Mouse (Mus musculus) embryonic stem cell, embryonic (primary cell): Measurements from ENCODE around the gene Hoxa7.

Experiments used
- CTCF ChIA-PET, 4 experiments: fragments of 300-600 bp in 2 of 4; fragments of 350-600 bp in 2 of 4; sonication (Branson Sonifier 250); formaldehyde crosslinking; loops; one replicate each; lab custom pipeline; 2022; ENCODE audit warnings: inconsistent platforms in 2 of 4; lab: Charles Lee
- POLR2A ChIA-PET, 4 experiments: fragments of 300-600 bp in 2 of 4; fragments of 350-600 bp in 2 of 4; sonication (Branson Sonifier 250); formaldehyde crosslinking; loops; one replicate each; lab custom pipeline; 2022; ENCODE audit warnings: antibody characterized with exemption in 4 of 4, inconsistent platforms in 1 of 4; lab: Charles Lee

Hoxa7 gene

DNA sequence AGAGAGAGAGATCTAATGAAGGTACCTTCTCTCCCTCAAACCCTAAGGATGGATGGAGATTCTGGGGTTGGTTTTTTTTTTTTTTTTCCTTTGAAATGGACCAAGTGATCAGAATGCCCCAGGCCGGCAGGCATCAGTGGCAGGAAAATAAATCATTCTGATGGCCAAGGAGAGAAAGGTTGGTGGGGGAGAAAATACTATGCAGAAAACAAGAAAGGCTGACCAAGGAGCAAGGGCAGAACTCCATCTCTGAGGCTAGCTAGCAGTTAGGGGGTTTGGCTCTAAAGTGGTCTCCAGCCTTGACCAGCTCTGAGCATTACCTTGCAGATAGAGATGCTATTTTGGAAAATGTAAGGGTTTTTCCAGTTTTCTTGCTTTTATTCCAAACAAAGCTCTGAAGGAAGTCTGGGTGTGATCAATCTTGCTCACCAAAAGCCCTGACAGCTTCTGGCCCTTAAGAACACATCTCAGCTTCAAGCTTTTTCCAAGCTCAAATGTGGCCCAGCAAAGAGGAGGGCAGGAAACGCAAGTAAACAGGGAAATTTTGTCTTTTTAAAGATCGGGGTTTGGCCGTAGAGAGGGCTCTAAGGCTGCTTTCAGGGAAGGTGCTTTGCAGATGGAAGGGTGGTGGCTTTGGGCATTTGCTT, 55.1 kb downstream of the Hoxa7 start:
- POLR2A ChIA-PET: interaction anchor here in 2 of 4 experiments (0.8 to 1.5 kb wide), 4 partner anchors 8 to 55 kb away, joined by 3 to 6 read pairs (median 4); partner anchors contain the start of gene Hoxa7 (in 1 of the 2)
- CTCF ChIA-PET: interaction anchor here in 2 of 4 experiments (0.7 kb wide), 2 partner anchors 11 to 57 kb away, joined by 5 to 9 read pairs; no protein-coding TSS in a partner anchor

DNA sequence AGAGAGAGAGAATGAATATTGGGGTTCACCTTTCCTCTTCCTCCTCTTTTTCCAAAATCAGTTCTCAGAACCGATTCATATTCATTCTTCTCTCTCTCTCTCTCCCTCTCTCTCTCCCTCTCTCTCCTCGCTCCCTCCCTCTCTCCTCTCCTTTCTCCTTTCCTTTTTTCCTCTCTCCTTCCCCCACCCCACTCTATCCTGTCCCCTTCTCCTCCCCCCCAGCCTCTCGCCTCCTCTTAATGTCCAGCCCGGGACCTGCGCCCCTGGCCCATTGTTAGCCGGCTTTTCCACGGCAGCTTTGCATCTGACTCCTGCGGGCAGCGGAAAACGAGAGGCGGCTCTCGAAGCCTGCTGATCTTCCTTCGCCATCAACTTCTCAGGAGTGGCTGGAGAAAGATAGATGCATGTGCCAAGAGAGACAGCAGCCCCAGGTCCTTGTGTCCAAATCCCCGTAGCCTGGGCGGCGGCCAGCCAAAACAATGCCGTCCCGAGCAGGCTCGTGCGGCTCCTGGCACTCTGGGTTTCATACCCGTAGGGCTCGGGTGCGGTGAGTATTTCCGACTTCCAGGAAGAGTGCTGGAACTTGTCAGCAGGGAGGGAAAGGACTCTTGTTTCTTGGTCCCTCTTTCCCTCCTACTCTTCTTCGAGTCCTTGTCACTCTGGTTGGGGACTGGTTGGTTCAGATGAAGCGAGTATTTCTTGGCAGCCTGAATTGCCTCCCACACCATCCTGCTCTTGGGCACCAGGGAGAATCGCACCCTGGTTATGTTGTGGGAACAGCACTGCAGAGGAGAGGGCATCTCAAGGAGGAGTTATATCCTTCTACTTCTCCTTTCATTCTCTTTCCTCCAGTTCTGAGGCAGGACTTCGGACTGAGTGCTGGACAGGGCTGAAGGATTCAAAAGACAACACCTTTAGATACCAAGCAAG, 55.9 kb downstream of the Hoxa7 start:
- POLR2A ChIA-PET: no interaction called here

DNA sequence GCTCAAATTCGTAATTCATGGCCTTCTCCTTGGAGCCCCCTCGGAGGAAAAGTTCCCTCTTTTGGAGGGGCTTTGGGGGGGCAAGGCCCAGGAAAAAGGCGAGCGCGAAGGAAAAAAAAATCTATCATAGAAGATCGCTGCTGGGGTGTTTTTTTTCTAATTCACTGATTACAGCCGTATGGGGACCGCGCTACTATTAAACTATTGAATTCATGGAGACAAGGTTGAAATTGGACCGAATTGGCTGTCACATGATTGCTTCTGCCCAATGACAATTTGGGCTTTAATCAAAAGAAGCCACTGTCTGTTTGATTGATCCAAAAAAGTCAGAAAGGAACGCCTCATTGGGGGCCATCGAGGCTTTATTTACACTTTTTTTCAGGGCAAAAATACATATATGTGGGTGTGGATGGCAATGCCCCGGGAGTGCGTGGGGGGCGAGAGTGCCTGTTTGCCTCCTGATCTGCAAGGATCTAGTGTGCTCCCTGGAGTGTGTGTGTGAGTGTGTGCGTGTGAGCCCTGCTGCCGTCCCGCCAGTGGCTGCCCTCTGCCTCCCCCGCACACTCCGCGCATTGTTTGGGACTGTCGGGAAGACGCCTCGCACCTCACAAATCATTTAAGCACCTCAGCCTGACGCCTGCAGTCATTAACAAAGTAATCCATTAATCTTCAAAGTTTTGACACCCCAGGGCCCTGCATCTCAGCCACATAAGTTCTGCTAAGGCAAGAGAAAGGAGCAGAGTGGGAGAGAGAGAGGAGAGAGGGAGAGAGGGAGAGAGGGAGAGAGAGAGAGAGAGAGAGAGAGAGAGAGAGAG, 56.8 kb downstream of the Hoxa7 start, which contains the start of gene Hoxa2:
Hoxa2 (minus strand) TSS at position 206 of the 815 bp plus-strand sequence.
- ChIA-PET CTCF (no interaction called here), POLR2A (interaction anchor here in 1 of 4 experiments (2.6 kb wide), 1 partner anchor 7 kb away, joined by 10 read pairs; no protein-coding TSS in a partner anchor)

More for the DNA sequence above, 55.9 kb downstream of the Hoxa7 start:
- CTCF ChIA-PET: no interaction called here
